Mouse (Mus musculus) thymus, postnatal 14 days (tissue): ENCODE results near the gene Ccl2.
A peak's percentile ranks its signal among the peaks of the same experiment; 100 is the strongest.

ENCODE experiments used
- DNase-seq: peaks from one replicate; pipeline ENCODE4 v3.0.0; 2021

Gene Ccl2

DNA sequence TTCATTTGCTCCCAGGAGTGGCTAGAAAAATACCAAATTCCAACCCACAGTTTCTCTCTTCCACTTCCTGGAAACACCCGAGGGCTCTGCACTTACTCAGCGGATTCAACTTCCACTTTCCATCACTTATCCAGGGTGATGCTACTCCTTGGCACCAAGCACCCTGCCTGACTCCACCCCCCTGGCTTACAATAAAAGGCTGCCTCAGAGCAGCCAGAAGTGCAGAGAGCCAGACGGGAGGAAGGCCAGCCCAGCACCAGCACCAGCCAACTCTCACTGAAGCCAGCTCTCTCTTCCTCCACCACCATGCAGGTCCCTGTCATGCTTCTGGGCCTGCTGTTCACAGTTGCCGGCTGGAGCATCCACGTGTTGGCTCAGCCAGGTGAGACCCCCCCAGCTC is at the start of gene Ccl2:
Gene Ccl2, plus strand, starts transcription at position 216 of the 400 bp plus-strand sequence.
- no peak for DNase-seq

DNA sequence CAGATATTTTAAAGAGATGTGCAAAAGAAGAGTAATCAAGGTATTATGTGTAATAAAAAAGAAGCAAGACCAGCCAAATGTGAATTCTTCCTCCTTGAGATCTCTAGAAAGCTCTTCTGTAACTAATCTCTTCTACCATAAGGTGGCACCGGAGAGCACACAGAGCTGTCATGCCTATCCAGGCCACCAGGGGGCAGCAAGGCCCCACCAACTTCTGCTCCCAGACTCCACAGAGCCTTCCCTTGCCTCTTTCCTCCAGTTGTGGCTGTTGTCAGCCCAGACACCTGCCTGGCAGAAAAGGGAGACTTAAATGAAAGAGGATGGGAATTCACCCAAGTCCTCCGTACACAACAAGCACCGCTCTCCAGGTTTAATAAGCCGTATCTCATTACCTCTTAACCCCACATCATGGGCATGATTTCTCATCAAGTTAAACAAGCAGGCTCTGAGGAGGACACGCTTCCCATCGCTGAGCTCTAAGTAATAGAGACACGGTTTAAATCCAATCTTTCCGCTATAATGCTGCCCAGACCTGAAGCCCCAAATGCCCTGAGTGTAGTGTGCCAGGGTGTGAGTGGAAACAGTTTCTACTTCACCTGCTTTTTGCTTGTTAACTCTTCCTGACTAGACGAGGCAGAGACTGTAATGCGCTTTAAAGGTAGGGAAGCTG is 39.1 kb upstream of the Ccl2 start:
- DNase-seq: peak; percentile 50

DNA sequence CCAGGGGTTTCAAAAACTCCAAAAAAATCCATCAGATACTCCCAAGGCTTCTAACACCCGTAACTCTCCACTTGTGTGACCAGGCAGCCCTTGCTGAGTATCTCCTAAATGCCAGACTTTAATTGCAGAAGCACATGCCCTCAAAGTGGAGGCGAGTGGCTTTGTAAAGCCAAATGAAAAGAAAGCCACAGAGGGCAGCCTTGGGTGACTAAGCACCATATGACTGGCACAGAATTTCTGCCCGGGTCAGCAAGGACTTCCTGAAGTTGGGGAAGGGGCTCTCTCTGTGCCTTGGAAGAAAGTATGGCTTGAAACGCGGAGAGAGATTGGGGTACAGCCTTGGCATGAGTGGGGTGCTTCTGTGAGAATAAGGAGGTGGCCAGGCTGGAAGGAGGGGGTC is 38.3 kb upstream of the Ccl2 start:
- DNase-seq: no peak

DNA sequence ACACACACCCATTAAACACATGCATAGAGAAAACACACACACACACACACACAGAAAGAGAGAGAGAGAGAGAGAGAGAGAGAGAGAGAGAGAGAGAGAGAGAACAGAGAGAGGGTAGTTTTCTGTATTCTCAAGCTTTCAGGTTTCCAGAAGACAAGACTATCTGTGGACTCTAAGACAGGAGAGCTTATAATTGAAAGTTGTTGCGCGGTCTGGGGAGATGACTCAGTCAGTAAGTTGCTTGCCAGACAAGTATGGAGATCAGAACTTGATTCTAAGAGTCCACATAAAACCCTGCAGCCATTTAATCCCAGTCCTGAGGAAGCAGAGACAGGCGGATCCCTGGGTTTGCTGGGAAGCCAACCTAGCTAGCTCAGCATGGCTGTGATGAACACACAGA is 36.7 kb upstream of the Ccl2 start:
- no peak for DNase-seq

DNA sequence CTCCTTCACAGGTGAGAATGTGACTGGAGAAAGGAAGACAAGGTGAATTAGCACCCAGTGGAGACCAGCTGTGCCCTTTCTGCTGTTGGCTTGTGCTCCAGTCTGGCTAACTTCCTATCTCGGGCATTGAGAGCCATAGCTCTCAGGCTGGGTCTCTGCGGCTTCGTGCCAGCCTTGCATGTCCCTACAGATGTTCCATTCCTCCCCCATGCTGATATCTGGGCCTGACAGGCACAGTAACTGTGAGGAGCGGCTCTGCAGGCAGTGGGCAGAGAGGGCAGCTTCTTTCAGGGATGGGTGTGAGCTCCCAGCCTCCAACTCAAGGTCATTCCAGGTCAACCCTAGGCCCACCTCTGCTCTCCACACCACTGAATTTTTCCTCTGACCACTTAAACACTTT is 35.9 kb upstream of the Ccl2 start:
- no peak for DNase-seq

DNA sequence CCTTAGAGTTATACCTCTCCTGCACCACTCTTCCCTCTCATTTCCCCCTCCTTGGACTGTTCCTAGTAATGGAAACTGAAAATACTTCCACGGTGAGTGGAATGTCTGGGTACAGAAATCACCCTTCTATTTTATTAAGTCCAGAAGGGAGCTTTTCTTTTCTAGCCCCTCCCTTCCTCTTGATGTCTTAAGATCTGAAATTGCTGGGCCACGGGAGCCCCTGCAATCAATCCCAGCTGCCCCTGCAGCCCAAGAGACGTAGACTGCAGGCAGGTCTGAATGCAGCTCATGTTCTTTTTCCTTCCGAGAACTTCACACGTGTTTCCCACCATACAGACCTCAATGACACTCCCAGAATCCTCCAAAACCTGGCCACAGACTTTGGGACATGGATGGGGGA is 34.8 kb upstream of the Ccl2 start:
- DNase-seq: no peak

DNA sequence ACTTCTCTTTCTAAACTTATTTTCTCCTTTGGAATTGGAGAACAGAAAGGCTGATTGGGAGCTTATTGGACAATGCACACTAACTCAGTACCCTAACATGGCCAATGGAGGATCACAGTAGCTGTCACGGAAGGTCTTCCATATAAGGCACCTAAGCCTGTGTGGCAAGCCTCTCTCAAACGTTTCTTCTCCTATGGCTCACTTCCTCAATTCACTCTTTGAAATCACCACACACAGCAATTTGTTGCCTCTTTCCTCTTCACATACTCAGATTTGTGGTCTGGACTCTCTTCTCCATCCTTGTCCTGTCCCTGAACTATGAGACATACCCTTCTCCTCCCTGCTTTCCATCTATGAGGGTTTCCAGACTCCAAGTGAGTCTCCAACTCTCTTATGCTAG is 30.6 kb upstream of the Ccl2 start:
- no peak for DNase-seq

DNA sequence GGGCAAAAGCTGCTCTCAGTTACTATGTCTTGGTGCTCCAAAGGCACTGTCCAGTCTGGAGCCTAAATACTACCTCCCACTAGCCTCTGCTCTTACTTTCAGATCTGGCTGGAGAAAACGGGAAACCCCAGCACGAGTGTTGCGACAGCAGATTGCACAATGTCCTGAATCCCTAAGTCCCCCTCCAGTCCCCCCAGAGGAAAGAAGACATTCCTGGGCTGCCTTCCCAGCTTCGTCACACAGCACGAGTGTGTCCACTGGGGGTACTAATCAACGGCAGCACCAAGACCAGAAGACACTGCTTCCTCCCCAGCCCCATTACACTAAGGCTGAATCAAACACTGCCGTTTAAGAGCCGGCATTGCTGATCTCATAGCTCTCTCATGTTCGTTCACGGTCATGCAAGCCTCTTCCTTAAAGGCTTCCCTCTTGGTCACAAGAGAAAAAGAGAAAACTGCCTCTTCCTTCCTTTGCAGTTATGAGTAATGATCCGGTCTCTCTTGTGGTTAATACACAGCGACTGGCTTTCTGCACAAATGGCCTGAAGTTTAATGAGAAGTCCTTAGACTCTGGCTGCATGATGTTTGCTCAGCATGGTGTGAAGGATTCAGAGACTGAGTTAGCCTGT is 28.5 kb upstream of the Ccl2 start:
- DNase-seq: no peak

DNA sequence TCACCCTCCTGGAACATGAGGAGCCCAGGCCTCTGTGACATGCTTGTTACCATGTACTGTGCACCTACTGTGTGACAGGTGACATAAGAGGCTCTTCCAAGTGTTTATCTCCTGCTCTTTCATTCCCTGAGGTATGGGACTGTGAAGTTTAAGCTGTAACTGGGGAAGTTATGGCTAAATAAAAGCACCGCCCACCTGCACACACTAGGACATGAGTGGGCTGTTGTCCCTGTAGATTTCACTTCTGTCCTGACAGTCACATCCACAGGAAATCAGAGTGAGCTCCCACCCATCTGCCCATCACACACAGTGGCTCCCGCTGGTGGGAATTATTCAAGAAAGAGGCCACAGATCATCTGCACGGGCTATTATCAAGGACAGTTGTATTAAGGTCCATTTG is 25.3 kb upstream of the Ccl2 start:
- no peak for DNase-seq

DNA sequence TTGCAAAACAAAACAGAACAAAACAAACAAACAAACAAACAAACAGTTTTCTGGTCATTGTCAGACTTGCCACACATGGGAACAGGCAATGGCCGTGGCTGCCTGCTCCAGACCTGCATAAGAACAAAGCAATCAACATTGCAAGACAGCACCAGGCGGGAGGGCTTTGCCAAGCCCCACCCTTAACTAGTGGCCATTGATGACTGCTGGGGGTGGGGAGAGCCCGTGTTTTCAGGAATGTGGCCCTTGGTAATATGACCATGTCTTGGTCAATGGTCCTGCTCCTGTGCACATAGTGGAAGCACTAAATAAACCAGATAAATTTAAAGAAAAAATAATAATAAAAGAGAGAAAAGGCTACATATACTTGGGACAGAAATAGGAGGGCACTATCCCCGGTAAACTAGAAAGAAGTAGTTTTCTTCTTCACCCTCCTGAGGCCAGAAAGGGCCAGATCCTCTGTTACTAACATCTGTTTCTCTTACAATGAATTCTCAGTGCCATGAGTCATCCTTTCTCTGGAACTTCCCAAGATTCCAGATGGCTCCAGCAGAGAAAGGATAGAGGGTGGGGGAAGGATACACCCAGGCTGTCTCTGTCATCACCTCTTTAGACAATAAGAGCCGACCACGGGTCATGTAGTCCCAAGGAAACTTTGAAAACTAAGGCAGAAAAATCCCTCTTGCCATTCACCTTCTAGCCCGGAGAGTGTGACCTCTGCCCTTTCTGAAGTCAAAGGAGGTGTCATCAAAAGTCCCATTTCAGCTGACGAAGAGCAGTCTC is 23.8 kb upstream of the Ccl2 start:
- DNase-seq: no peak

DNA sequence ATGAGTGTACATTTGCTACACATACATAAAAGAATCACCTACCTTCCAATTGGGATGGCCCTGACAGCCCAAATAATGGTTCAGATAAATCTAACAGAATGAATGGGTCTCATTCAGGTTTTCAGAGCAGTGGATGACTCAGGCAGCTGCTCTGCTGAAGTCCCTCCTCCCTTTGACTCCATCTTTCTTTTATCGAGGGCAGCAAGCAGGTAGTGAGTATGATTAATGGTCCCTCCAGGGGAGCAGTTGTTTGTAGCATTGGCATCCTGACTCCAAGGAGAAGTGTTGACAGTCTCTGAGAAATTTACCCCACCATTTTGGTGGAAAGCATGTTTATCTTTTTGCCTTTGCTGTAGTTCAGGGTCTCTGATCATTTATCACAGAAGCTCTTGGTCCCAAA is 21.6 kb upstream of the Ccl2 start:
- DNase-seq: no peak

DNA sequence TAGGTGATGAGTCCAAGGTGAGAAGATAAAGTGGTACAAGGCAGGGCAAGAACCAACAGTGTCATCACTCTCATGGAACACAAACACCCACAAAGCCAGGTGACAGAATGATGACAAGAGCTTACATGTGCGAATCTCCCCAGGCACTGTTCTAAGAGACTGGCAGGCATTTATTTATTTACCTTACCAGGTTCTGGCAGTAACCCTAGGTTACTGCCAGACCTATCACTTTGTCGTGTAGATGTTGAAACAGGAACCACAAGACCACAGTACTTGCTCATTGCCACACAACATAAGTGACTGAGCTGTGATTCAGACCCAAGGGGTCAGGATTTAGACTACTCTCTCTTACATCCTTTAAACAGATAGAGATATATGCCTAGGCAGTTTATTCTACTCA is 20.3 kb upstream of the Ccl2 start:
- DNase-seq: no peak

DNA sequence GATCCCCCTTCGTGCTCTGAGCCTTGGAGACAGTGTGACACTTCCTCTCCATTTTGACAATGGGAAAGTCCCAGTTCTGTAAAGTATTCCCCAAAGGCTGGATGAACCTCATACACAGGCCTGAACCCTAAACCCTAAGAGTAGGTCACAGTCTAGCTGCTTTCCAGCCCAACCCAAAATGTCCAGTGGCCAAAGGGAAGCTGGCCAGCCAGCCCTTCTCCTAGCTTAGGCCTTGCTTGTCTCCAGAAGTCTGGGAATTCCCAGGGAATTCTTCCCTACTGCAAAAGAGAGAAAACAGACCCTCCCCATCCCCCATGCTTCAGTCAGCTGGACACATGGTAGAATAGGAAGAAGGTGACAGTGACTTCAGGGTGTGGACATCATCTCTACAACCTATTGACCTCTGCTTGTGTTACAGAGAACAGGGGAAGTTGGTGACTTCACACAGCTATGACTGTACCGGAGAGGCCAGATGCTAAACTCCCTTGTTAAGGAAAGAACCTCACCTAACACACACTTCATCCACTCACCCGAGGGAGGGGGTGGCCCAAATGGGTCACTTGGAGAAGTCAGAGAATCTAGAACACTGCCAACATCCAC is 19.1 kb upstream of the Ccl2 start:
- no peak for DNase-seq

DNA sequence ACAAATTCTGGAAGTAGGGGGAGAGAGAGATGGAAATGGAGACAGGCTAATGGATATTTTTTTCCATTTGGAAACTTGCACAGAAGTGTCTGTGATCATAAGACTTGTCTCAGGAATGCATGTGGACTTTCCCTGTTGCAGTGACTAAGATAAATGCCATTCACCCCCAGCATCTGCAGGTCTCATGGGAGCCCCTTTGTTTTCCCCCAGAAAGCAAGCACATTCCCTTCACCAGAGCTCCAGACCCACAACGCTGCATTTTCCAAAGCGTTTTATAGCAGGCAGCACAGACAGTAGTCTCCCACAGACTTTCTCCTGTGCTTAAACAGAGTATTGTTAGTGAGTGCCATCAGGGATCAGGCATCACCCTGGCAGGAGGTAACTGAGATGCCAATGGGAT is 16.0 kb upstream of the Ccl2 start:
- DNase-seq: no peak

DNA sequence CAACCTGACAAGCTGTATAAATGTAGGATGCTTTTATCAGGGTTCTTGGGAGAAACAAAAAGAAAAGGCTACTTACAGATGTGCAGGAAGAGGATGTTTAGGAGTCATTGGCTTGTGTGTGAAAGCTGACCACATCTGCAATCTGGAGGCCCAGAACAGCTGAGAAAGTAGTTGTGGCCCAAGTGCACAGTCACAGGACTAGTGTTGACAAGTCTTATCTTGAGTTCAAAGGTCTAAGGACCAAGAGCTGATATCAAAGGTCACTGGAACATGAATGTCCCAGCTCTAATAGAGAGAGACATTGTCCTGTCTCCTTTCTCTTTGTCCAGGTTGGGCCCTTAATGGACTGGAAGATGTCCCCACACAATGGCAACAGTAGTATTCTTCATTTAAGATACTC is 15.6 kb upstream of the Ccl2 start:
- no peak for DNase-seq

DNA sequence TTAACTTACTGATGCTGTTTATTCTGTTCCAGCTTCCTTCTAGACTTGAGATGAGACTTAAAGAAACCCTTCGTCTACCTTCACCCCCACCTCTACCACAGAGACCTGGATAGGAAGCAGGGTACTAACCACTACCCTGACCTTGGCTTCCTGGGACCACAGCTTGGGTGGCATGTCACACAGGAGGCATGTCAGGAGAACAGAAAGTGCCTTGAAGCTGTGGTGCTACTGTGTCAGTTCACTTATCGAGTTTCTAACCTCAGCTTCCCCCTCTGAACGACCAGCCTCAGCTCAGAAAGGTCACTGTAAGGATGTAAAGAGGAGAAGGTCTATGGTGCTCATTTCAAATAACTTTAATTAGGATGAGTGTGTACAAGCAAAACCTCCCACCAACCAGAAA is 14.0 kb upstream of the Ccl2 start:
- no peak for DNase-seq

DNA sequence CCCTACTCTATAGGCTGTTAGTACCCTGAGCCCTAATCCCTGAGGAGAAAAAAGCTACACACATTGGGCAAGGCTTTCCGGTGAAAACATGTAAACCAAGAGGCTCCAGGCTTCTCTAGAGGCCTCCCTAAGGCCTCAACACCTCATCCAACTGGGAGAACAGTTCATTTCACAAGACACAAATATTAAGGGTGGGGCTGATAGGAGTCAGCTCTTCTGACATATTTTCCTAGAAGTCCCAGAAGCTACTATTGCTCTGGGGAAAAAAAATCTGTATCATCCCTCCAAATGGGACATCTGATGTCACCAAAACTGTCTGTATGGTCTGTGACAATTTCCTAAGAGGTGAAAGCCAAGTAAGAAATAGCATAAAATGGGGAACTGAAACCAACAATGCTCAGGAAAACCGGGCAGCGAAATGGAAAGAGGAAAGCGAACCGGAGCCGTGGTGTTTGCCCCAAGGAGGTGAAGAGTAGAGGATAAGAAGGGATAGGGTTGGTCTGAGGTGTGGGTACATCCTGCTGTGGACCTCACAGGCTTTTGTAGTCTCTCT is 12.8 kb upstream of the Ccl2 start:
- no peak for DNase-seq

DNA sequence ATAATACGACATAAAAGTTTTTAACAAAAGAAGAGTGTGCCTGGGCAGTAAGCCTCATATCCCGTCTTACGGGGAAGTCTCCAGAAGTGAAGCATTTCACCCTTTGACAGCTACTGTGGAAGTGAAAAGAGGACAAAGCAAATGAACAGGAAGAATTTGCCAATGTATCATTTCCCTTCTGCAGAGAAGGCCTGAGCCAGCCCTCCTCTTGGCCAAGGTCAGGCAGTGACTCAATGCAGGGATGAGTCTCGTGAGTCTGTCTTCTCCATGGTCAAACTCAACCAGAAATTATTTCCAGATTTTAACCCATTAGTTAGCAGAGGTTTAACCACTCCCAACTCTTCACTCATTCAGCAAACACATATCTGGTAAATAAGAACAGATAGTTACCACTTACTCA is 11.6 kb upstream of the Ccl2 start:
- DNase-seq: no peak

DNA sequence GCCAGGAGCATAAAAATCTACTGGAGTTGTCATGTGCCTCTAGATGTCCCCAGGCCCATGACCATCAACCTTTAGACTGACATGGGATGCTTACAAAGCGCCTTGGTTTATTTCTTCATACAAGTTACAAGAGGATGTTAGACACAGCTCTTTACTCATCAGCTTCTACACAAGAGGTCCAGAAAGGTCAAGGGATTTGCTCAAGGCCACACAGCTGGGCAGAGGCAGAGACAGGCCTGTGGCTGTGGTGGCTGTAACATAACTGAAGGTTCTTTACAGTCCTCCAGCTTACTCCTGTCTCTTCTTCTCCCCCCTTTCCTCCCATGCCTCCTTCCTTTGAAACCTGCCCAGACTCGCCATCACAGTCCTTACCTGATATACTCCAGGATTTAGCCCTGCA is 5.2 kb upstream of the Ccl2 start:
- no peak for DNase-seq

DNA sequence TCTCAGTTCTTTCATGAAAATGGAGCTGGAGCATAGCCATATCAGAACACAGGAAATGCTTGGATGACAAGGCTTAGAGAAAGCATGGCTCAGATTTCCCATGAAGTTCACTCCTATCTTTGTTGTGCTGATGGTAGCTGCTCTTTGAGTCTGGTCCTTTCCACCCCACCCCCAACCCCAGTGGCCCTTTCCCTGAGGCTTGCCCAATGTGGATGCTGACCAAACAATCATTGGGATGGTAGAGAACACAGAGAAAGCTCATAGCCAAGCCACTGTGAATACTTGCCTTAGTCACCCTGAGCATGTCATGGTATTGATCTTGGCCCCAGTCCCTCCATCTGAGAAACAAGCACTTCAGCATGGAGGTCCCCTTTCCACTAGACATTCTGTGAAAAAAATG is 3.2 kb upstream of the Ccl2 start:
- DNase-seq: no peak

DNA sequence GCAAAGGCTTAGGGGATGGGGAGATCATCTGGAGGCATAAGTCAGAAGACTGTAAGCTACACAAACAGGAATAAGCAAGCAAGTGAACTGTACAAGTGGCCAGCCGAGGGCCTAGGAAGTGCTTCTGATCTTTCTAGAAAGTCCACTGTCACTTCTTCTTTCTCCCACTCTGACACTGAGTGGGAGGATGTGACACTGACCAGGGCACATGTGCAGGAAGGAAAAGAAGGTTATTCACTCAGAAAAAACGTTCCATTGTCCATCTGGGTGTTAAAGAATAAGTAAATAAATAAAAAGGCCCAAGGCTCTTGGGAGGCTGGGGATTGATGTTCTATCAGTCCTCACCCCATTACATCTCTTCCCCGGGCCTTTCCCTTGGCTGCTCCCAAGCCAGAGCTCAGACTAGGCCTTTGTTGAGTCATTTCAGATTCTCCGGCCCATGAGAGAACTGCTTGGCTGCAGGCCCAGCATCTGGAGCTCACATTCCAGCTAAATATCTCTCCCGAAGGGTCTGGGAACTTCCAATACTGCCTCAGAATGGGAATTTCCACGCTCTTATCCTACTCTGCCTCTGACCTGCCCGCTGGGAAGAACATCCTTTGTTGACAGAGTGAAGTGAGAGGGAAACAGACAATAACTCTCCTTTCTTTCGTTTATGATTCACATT is 2.6 kb upstream of the Ccl2 start:
- DNase-seq: no peak

DNA sequence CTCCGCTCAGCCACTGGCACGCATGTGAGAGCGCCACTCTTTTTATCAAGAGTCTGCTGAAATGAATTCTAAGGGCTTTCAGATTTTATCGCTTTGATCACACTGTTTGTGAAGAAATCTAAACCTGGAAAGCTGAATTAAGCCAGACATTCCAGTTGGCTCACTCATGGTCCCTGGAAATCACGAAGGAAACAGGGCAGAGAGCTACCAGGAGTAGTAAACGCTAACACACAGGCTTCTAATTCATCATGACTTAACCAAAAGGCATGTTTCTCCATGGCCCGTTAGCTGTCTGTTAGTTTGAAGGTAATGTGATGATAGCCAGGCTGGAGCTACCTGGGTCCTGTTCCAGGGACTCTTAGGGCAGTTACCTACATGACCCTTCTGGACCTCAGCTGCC is 925 bp upstream of the Ccl2 start:
- no peak for DNase-seq

DNA sequence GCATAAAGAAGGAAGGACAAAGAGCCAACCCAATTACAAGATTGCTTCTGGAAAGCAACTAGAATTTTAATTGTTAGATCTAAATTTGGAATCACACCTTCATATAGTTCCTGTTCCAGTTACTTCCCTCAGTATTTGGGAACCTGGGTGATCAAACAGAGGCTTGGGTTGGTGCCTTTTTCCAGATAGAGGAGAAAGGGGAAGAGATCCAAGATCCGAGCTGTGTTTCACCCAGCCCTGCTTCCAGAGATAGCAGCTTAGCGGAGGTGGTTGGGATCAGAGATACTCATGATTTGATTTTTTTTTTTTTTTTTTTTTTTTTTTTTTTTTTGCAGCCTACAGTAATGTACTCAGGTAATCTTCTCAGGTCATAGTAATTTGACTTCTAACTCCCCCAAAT is 486 bp downstream of the Ccl2 start:
- no peak for DNase-seq
